34 mouse cellular contexts compared by ENCODE assay signal in genomic region chr2:156340078-156340477, GRCm38 (mm10).
"Had no signal": no experiment of that assay in that cellular context is flagged by ENCODE, and none has a peak within 500 bp of the region (broad histone marks: within the 10 kb centered on the region; RNA-seq: fewer than 3 reads in every experiment).

No protein-coding gene starts in this region.

- DNase-seq: heart, postnatal 14 days; heart, postnatal 36 days; heart, postnatal 4 days; kidney, adult 11 months; kidney, adult 18-20 months; kidney, adult 2 months; kidney, adult 8-10 months; kidney, adult 9 months; kidney, postnatal 10 days; kidney, postnatal 14 days; kidney, postnatal 25 days; kidney, postnatal 36 days; kidney, postnatal 4 days; layer of hippocampus, adult 9-11 months; layer of hippocampus, postnatal 36 days had no signal

- H3K9me3 ChIP-seq: heart, embryonic 10.5 days; heart, embryonic 12.5 days; heart, embryonic 13.5 days; heart, embryonic 15.5 days; hindbrain, embryonic 10.5 days; hindbrain, embryonic 12.5 days; hindbrain, embryonic 13.5 days; hindbrain, embryonic 15.5 days; intestine, embryonic 15.5 days; kidney, embryonic 15.5 days had no signal

- H3K27ac ChIP-seq: heart, embryonic 10.5 days; heart, embryonic 13.5 days; heart, embryonic 15.5 days; hindbrain, embryonic 10.5 days; hindbrain, embryonic 12.5 days; hindbrain, embryonic 13.5 days; hindbrain, embryonic 14.5 days; hindbrain, embryonic 15.5 days; hindbrain, postnatal 0 days; intestine, embryonic 15.5 days; kidney, embryonic 15.5 days; kidney, postnatal 0 days; layer of hippocampus, adult 2 months; left cerebral cortex, adult 2 months had no signal

- H3K4me3 ChIP-seq: heart, embryonic 10.5 days; heart, embryonic 12.5 days; heart, embryonic 13.5 days; heart, embryonic 15.5 days; hindbrain, embryonic 10.5 days; hindbrain, embryonic 12.5 days; hindbrain, embryonic 13.5 days; hindbrain, embryonic 15.5 days; intestine, embryonic 15.5 days; kidney, embryonic 15.5 days; layer of hippocampus, adult 2 months; left cerebral cortex, adult 2 months had no signal

- H3K9ac ChIP-seq: heart, embryonic 12.5 days; heart, embryonic 13.5 days; heart, embryonic 15.5 days; hindbrain, embryonic 12.5 days; hindbrain, embryonic 13.5 days; hindbrain, embryonic 14.5 days; hindbrain, embryonic 15.5 days; intestine, embryonic 15.5 days; kidney, embryonic 15.5 days had no signal

- H3K27me3 ChIP-seq: heart, embryonic 12.5 days; heart, embryonic 13.5 days; heart, embryonic 15.5 days; hindbrain, embryonic 12.5 days; hindbrain, embryonic 13.5 days; hindbrain, embryonic 15.5 days; intestine, embryonic 15.5 days; kidney, embryonic 15.5 days had no signal

- H3K4me1 ChIP-seq: hindbrain, embryonic 12.5 days; hindbrain, embryonic 13.5 days; hindbrain, embryonic 15.5 days; intestine, embryonic 15.5 days; kidney, embryonic 15.5 days had no signal

- ATAC-seq: hindbrain, embryonic 16.5 days; hindbrain, postnatal 0 days; inflammation-experienced regulatory T-cells, adult 6 months; intestine, embryonic 15.5 days; intestine, embryonic 16.5 days; intestine, postnatal 0 days had no signal

- H3K36me3 ChIP-seq: heart, embryonic 10.5 days; heart, embryonic 12.5 days; heart, embryonic 13.5 days; heart, embryonic 15.5 days; hindbrain, embryonic 10.5 days; hindbrain, embryonic 12.5 days; hindbrain, embryonic 13.5 days; hindbrain, embryonic 15.5 days; intestine, embryonic 15.5 days; kidney, embryonic 15.5 days had no signal
